In genomic region chr3:129593001-129593400, GRCm38 (mm10) we compare ENCODE assay signal across 24 mouse cellular contexts.
DNase-seq lines count a peak whose midpoint lies in the region; ATAC-seq and TF ChIP-seq lines count a peak whose summit lies in the region.
"Had no signal": no experiment of that assay in that cellular context is flagged by ENCODE, and none has a peak within 500 bp of the region (broad histone marks: within the 10 kb centered on the region; RNA-seq: fewer than 3 reads in every experiment).

No protein-coding gene starts in this region.

- H3K36me3 ChIP-seq in kidney, adult 2 months (ENCODE audit: control insufficient read depth, insufficient read depth, low read length), result no peaks in the 10 kb centered on the region
- H3K36me3 ChIP-seq in kidney, embryonic 16.5 days (ENCODE audit: insufficient read depth, low read length), result 0 out of 2 replicates have a peak, but pooled peaks cover 4% of the 10 kb centered on the region

- H3K9ac ChIP-seq in kidney, embryonic 16.5 days (replicated peaks; ENCODE audit: low read length), result no peak overlapping the region
- H3K9ac ChIP-seq: embryonic facial prominence, embryonic 15.5 days; heart, embryonic 12.5 days had no signal

- TF ChIP-seq CTCF in kidney, adult 2 months (conservative IDR thresholded peaks at IDR 0.05; ENCODE audit: insufficient read depth, insufficient read length, low read depth, low read length), result no peak

- no peak overlapping the region for H3K4me2 ChIP-seq in kidney, embryonic 16.5 days (replicated peaks; ENCODE audit: low read depth, low read length)
- H3K4me2 ChIP-seq: embryonic facial prominence, embryonic 15.5 days; heart, embryonic 12.5 days had no signal

- no peak for DNase-seq in frontal cortex, postnatal 10 days (ENCODE audit: low spot score in 2 of 2)
- peak; percentile 82 for DNase-seq in kidney, adult 2 months
- DNase-seq in kidney, adult 9 months, result peak; percentile 73
- peak; percentile 55 for DNase-seq in kidney, postnatal 14 days
- DNase-seq in left cerebral cortex, adult 18-20 months (ENCODE audit: low spot score in 2 of 2), result no peak
- DNase-seq in urinary bladder, adult 18-20 months (ENCODE audit: low spot score in 2 of 2), result no peak
- DNase-seq: adrenal gland, adult 8-10 months; adrenal gland, postnatal 36 days; B cell, adult 2 months; cerebellum, adult 11 months; cerebellum, adult 8-10 months; cerebellum, postnatal 14 days; embryo, embryonic 11 days; gastrocnemius, postnatal 10 days had no signal

- no peaks in the 10 kb centered on the region for H3K27me3 ChIP-seq in kidney, adult 2 months (replicated peaks; ENCODE audit: control insufficient read depth, insufficient read depth, low read length)
- H3K27me3 ChIP-seq in kidney, embryonic 16.5 days (ENCODE audit: insufficient read depth, low read length), result no peaks in the 10 kb centered on the region
- H3K27me3 ChIP-seq: embryonic facial prominence, embryonic 15.5 days; heart, embryonic 12.5 days had no signal

- peak; percentile 6; the same call in 1 of the 2 replicates for ATAC-seq in frontal cortex, adult (ENCODE audit: low TSS enrichment)
- ATAC-seq in kidney, embryonic 16.5 days (ENCODE audit: low FRiP score, low TSS enrichment), result no peak
- ATAC-seq: CD4-positive, CD25-positive, alpha-beta regulatory T cell, adult 4 months; forebrain, embryonic 14.5 days had no signal

- no peak overlapping the region; the same call in 1 of the 2 replicates for H3K27ac ChIP-seq in kidney, adult 2 months (ENCODE audit: insufficient read depth, low read depth, low read length)
- no peak overlapping the region for H3K27ac ChIP-seq in kidney, embryonic 16.5 days (ENCODE audit: low read length)
- H3K27ac ChIP-seq: embryonic facial prominence, embryonic 15.5 days; forebrain, embryonic 10.5 days; hindbrain, embryonic 10.5 days had no signal

- 31% methylated on average over 9 of the region's 9 CpGs for WGBS in kidney, adult 2 months
- 67% methylated on average over 9 of the region's 9 CpGs for WGBS in kidney, embryonic 16.5 days

- no peak overlapping the region for H3K4me3 ChIP-seq in kidney, adult 2 months (ENCODE audit: insufficient read depth, low read depth, low read length)
- no peak overlapping the region for H3K4me3 ChIP-seq in kidney, embryonic 16.5 days (ENCODE audit: low read length)
- H3K4me3 ChIP-seq: embryonic facial prominence, embryonic 15.5 days; erythroblast, embryonic 14.5 days; forebrain, embryonic 10.5 days; heart, embryonic 12.5 days; hindbrain, embryonic 10.5 days had no signal

- no peak for TF ChIP-seq POLR2A in kidney, adult 2 months (IDR thresholded peaks at IDR 0.05; ENCODE audit: low read depth, low read length)

- H3K9me3 ChIP-seq in kidney, embryonic 16.5 days (ENCODE audit: low read length), result no peaks in the 10 kb centered on the region
- H3K9me3 ChIP-seq: embryonic facial prominence, embryonic 15.5 days; forebrain, embryonic 10.5 days; G1E; heart, embryonic 12.5 days; hindbrain, embryonic 10.5 days had no signal

- H3K4me1 ChIP-seq in kidney, adult 2 months (ENCODE audit: control insufficient read depth, insufficient read depth, low read length), result peaks cover 13% of the 10 kb centered on the region; the same call in 1 of the 2 replicates
- peaks cover 15% of the 10 kb centered on the region; the same call in 1 of the 2 replicates for H3K4me1 ChIP-seq in kidney, embryonic 16.5 days (ENCODE audit: insufficient read depth, low read length)

Comparison
In these comparisons a context has a peak if more than half of its experiments do, and no peak if none do; other contexts are left out.
1. DNase-seq: peak in kidney, adult 2 months (single experiment), kidney, adult 9 months (single experiment) and kidney, postnatal 14 days (single experiment); none in frontal cortex, postnatal 10 days (0 of 2), left cerebral cortex, adult 18-20 months (0 of 2) and urinary bladder, adult 18-20 months (0 of 2).